Mouse (Mus musculus) ovary, postnatal 10 days (tissue): Measurements from ENCODE around the gene Glrx5.

Experiments used
- DNase-seq: peaks from one replicate; pipeline ENCODE4 v3.0.0; 2022; ENCODE audit warnings: low spot score

Glrx5 gene

GRCm38 (mm10) chr12:105032147-105032831, at the start of gene Glrx5:
Gene Glrx5, plus strand, starts transcription at chr12:105032688.
- DNase-seq, result peak; percentile 93

- DNase-seq, result no peak
Observed at GRCm38 (mm10) chr12:104983476-104983875, 49.0 kb upstream of the Glrx5 start.

DNA sequence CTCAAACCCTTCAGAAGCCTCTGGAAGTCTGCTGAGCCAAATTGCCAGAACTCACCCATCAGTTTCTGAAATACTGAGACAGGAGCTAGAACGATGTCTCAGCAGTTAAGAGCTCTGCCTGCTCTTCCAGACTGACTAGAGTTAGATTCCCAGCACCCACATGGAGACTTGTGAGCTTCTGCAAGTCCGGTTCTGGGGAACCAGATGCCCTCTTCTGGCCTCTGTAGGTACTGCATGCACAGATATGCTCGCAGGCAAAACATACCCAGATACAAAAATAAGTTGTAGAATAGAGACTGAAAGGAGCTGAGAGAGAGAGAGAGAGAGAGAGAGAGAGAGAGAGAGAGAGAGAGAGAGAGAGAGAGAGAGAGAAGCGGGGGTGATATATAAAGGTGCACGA, 47.4 kb upstream of the Glrx5 start:
- DNase-seq, result no peak

GRCm38 (mm10) chr12:104986001-104986400, 46.5 kb upstream of the Glrx5 start:
- DNase-seq, result no peak

- no peak for DNase-seq
Observed at GRCm38 (mm10) chr12:104986781-104987180, 45.7 kb upstream of the Glrx5 start.

GRCm38 (mm10) chr12:104987936-104988335, 44.6 kb upstream of the Glrx5 start:
- DNase-seq, result no peak

DNA sequence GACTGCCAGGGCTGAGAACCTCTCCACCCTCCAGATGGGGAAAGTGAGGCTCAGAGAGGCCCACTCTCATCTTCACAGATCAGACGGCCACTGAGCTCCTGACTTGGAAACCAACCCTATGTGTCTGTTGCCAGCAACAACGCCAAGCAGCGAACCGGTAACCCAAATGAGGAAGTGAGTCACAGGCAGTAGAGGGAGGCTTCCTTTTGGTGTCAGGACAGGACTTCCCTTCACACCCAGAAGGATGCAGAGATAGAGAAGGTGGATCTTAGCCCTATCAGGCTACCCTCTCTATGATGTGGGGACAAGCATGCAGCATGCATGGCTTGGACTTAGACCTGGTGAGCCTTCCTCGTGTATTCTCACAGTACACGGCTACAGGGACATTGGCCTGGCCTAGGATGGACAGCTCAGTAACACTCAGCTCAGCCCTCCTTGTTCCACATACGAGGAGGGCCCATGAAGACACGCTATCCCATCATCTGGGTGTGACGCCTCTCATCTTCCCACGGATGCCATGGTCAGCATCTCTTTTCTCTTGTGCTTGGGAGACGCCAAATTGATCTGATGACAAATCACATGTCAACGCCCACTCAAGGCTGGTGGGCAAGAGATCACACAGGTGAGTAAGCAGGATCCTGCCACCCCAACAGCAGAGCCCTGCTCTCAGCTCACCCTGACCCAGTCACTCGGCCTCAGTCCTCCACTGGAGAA, 41.6 kb upstream of the Glrx5 start:
- no peak for DNase-seq

DNA sequence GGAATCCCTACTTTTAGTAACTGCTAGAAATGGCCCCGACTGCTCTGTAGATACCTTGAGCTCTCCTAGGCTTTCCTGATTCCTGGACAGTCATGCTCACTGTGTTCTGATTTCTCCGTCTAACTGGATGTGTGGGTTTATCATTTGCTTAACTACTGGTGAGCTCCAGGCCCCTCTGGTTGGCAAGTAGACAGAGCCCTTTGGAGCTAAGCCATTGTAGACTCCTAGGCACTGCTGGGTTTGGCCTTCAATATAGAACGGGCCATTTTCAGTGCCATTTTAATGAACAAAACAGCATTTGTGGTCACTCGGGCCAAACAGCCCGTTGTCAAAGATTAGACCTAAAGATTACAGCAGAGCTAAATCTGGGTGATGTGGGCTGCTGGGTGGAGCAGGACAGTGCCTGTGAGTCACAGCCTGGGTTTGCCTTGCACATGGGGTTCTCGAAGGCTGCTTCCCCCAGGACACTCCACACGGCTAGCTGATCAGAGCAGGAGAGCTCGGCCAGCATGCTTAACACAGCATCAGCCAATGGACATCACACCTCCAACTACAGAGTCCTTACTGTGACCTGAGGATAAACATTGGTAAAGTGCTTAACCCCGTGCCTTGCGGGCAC, 40.3 kb upstream of the Glrx5 start:
- DNase-seq, result no peak

DNA sequence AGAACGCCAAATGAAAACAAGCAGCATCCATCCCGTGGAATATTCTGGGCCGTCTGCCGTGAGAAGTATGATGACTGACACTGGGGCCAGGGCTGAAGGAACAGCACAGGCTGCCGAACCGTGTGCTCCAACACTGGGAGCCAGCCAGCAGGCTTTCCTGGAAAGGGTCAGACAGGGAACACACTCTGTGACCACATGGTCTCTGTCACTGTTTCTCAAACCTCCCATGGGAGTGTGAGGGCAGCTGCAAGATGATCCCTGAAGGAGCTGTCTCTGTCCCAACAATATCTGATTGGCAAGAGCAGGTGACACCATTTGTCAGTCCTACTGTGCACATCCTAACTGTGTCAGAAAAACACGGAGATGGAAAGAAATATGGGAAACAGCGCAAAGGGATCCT, 39.6 kb upstream of the Glrx5 start:
- no peak for DNase-seq

DNA sequence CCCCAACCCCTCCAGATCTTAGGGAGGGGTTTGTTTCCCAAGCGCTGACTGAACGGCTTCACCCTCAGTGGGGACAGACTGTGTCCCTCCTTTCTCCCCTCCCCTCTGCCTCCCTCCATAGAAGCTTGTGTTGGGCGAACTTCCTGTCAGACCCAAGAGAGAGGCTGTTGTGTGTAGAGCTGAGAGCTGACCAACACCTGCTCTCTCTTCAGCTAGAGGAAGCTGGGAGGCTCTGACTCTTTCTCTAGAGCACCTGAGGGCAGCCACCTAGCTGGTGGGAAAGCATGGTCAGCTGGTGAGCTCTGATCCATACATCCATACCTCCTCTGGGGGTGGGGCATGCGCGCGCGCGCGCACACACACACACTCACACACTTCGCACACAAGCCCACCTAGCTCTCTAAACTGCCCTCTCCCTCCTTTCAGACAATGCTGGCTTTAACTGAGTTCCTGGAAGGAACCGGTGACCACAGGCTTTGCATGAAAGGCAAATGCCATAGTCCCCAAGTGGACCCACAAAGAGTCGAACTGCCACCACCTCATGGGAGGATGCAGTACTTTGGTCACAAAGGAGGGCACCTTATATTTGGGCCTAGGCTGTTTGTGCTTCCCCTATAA, 37.1 kb upstream of the Glrx5 start:
- no peak for DNase-seq

DNA sequence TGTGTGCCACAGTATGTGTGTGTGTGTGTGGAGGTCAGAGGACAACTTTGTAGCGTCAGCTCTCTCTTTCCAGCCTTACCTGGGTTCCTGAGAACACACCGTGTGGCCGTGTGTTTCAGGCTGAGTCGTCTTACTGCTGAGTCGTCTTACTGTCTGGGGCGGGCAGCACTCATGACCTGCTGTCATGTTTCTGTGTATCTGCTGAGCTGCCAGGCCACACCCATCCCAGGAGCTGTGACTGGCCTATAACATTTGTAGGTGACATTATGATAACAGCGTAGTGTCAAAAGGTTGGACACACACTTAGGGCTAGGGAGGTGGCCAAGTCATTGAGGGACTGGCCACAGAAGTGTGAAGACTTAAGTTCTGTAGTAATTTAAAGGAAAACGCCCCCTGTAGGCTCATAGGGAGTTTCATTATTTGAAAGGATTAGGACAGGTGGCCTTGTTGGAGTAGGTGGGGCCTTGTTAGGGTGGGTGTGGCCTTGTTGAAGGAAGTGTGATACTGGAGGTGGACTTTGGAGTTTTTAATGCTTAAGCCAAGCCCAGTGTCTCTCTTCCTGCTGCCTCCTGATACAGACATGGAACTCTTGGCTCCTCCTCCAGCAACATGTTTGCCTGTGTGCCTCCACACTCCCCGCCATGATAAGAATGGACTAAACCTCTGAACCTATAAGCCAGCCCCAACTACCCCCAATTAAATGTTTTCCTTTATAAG, 36.3 kb upstream of the Glrx5 start:
- DNase-seq, result no peak

DNA sequence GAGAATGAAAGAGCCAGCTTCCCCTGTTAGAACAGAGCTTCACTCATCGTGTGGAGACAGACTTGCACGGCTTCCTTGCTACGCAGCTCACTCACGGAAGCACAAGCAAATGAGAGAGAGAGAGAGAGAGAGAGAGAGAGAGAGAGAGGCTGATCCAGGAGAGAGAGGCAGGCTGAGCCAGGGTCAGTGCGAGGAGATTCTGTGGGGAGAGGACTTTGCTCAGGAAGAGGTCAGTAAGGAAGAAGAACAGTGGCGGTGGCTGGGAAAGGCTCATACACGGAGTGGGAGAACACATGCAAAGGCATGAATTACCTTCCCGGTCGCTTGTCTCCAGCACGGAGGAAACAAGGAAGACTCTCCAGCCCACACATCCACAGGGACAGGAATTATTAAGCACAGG, 35.3 kb upstream of the Glrx5 start:
- no peak for DNase-seq

- no peak for DNase-seq
Observed at GRCm38 (mm10) chr12:104997641-104998293, 34.7 kb upstream of the Glrx5 start.

- no peak for DNase-seq
Observed at GRCm38 (mm10) chr12:104998541-104998940, 33.9 kb upstream of the Glrx5 start.

GRCm38 (mm10) chr12:104999171-104999570, 33.3 kb upstream of the Glrx5 start:
- DNase-seq, result no peak

DNA sequence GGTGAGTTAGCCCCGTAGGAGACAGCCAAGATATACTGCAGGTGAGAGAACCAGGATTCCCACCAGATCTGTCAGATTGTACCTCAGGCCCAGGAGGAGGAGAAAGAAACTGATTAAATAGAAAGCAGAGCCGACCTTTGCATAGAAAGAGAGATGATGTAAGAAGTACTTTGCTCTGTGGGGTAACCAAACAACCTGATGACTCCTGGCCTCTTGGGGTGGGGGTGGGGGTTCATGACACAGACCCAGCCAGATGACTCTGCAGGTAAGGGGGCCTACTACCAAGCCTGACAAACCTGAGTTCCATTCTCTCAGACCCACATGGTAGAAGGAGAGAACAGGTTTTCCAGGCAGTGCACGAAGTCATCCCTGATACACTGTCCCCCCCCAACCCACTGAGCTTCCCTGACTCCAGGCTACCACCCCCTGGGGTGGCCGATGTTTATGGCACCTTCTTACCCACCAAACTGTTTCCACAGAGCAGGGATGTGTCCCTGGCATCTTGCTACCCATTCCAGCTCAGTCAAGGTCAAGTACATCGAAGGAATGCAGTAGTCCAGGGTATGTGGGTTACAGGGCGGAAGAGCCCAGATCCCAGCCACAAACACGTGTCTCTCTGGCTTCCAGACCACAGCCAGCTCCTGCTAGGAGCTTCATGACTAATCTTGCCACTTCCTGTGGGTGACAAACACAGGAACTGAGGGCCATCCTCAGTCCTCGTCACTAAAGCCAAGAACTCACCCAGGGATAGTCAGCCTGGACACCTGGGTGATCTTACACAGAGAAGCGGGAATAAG, 31.8 kb upstream of the Glrx5 start:
- DNase-seq, result no peak

DNA sequence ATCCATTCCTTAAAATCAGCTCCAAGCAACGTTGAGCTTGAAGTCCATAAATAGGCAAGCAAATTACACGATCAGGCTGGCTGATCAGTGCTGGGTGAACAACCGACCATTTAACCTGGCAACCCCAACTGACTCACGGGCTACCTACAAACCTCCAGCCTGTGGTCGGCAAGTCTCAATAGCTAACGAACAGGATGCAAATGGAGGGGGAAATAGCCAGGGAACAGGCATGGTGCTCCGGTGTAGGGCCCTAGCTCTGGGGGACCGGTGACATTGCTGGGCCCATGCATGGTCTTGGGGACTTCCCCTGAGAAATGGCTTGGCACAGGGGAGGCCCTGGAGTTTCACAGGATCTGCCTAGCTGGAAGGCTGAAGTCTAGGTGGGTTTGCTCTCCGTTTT, 31.2 kb upstream of the Glrx5 start:
- no peak for DNase-seq

DNA sequence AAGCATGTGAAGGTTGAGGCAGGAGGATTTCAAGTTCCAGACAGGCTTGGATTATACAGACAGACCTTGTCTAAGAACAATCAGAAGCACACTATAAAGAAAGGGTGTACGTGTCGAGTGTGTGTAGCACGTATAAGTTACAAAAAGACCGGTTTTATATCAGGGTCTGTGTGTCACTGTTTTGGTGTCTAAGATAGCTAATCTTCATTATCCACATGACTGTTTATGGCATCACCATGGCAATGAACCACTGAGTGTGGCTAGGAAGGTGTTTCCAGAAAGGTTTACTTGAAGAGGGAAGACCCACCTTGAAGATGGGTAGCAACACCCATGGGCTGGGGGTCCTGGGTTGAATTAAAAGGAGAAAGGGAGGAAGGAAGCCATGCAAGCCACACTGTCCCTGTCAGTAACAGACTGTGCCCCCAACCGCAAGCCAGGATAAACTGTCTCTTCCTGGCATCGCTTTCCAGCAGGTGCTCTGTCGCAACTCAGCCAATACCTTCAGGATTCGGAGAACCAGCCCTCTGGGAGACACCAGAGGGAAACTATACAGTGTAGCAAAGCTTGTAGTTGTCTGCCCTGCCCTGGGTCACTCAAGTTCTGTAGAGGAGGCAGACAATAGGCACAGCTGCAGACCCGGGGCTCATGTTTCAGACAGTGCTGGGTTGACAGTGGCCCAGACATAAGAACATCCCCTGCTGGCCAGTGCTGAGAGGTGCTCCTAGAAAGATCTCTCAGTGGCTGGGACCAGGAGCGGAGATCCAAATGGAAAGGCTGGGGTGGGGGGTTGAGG, 30.0 kb upstream of the Glrx5 start:
- DNase-seq, result no peak

DNA sequence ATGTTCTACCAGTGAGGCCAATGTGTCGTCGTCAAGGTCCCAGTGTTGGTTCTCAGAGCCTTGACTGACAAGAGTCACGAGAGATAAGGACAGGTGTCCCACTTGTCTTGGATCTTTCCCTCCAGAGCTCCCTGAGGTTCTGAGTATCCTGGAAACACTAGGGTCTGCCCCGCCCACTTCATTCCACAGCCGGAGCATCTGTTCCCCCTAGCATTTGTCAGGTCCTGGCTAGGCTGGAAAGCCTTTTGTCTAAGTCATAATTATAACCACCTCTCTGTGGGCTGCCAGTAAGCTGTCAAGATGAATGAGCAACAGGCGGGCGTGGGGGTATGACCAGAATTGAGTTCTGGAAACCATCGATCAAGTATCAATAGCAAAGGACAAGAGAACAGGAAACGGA, 29.3 kb upstream of the Glrx5 start:
- DNase-seq, result no peak

- no peak for DNase-seq
Observed at GRCm38 (mm10) chr12:105003715-105004114, 28.8 kb upstream of the Glrx5 start.
